Mouse (Mus musculus) MEL (cell line): ENCODE data around the gene Wbp2. TPM values are rescaled to one million over a fixed set of nuclear protein-coding genes. Genes with fewer than 3 reads are reported as not detected.
A peak's percentile ranks its signal among the peaks of the same experiment; 100 is the strongest.

ENCODE experiments used
- DNase-seq: peaks from one replicate; pipeline ENCODE4 v3.0.0; 2011; ENCODE audit warnings: low read depth, low spot score
- H3K27ac ChIP-seq: 2 replicates; pipeline ENCODE4 v1.5.1; 2012; ENCODE audit warnings: low read depth, mild to moderate bottlenecking, control low read depth, low read length, moderate library complexity; ENCODE audit not compliant: control insufficient read depth
- H3K27me3 ChIP-seq, 2 experiments: fragments of 150-350 bp in 1 of 2; sonication (generic) in 1 of 2; 2 replicates each; pipeline ENCODE4 v1.6.1; 2012; ENCODE audit warnings: low read length in 2 of 2, mild to moderate bottlenecking in 2 of 2, improper control_type of control experiment in 1 of 2, moderate library complexity in 1 of 2; ENCODE audit not compliant: insufficient read depth in 2 of 2, control insufficient read depth in 1 of 2
- H3K36me3 ChIP-seq, 2 experiments: 2 replicates each; pipeline ENCODE4 v1.6.1; 2012 to 2014; ENCODE audit warnings: low read length in 2 of 2, improper control_type of control experiment in 1 of 2, inconsistent platforms in 1 of 2, mild to moderate bottlenecking in 1 of 2; ENCODE audit not compliant: insufficient read depth in 2 of 2, control insufficient read depth in 1 of 2
- H3K4me1 ChIP-seq, 2 experiments: fragments of 150-350 bp in 1 of 2; sonication (generic) in 1 of 2; 2 replicates each; pipeline ENCODE4 v1.6.1; 2012; ENCODE audit warnings: low read length in 2 of 2, improper control_type of control experiment in 1 of 2, mild to moderate bottlenecking in 1 of 2; ENCODE audit not compliant: insufficient read depth in 2 of 2, control insufficient read depth in 1 of 2
- H3K4me3 ChIP-seq, 2 experiments: fragments of 150-350 bp in 1 of 2; sonication (generic) in 1 of 2; 2 replicates each; pipeline ENCODE4 v1.5.1; 2012; ENCODE audit warnings: low read depth in 2 of 2, low read length in 2 of 2, mild to moderate bottlenecking in 2 of 2, moderate library complexity in 2 of 2, control low read depth in 1 of 2, improper control_type of control experiment in 1 of 2; ENCODE audit not compliant: control insufficient read depth in 1 of 2, insufficient read depth in 1 of 2
- H3K79me2 ChIP-seq: 2 replicates; pipeline ENCODE4 v1.6.1; 2012; ENCODE audit warnings: mild to moderate bottlenecking, low read length, moderate library complexity; ENCODE audit not compliant: control insufficient read depth, poor library complexity, insufficient read depth
- H3K9ac ChIP-seq: 2 replicates; pipeline ENCODE4 v1.6.1; 2012; ENCODE audit warnings: low read depth, mild to moderate bottlenecking, control low read depth, low read length, moderate library complexity; ENCODE audit not compliant: control insufficient read depth, poor library complexity, severe bottlenecking
- H3K9me3 ChIP-seq: fragments of 150-350 bp; sonication (generic); replicated peaks from 2 replicates; pipeline ENCODE4 v1.6.1; 2012; ENCODE audit warnings: mild to moderate bottlenecking, low read length, improper control_type of control experiment, moderate library complexity; ENCODE audit not compliant: insufficient read depth
- CHD2 ChIP-seq: IDR thresholded peaks from 2 replicates; pipeline ENCODE4 v1.6.1; 2011; ENCODE audit warnings: low read length, improper control_type of control experiment
- ETS1 ChIP-seq: IDR thresholded peaks from 2 replicates; pipeline ENCODE4 v1.6.1; 2012; ENCODE audit warnings: low read depth, mild to moderate bottlenecking, inconsistent platforms, low read length, improper control_type of control experiment, moderate library complexity
- GABPA ChIP-seq: IDR thresholded peaks from 2 replicates; pipeline ENCODE4 v1.6.1; 2012; ENCODE audit warnings: low read depth, mild to moderate bottlenecking, inconsistent platforms, low read length, improper control_type of control experiment, moderate library complexity
- HCFC1 ChIP-seq: IDR thresholded peaks from 2 replicates; pipeline ENCODE4 v1.6.1; 2012; ENCODE audit warnings: low read depth, mild to moderate bottlenecking, inconsistent platforms, low read length, improper control_type of control experiment, moderate library complexity
- JUND ChIP-seq: IDR thresholded peaks from 2 replicates; pipeline ENCODE4 v1.6.1; 2011; ENCODE audit warnings: low read depth, mild to moderate bottlenecking, improper control_type of control experiment, low read length
- MXI1 ChIP-seq: IDR thresholded peaks from 2 replicates; pipeline ENCODE4 v1.6.1; 2011; ENCODE audit warnings: mild to moderate bottlenecking, low read depth, low read length, improper control_type of control experiment
- MYB ChIP-seq: IDR thresholded peaks from 2 replicates; pipeline ENCODE4 v1.6.1; 2011; ENCODE audit warnings: mild to moderate bottlenecking, low read depth, low read length, improper control_type of control experiment
- MYC ChIP-seq: IDR thresholded peaks from 2 replicates; pipeline ENCODE4 v1.6.1; 2011; ENCODE audit warnings: low read depth, mild to moderate bottlenecking, low read length, improper control_type of control experiment, moderate library complexity
- POLR2AphosphoS2 ChIP-seq: IDR thresholded peaks from 2 replicates; pipeline ENCODE4 v1.6.1; 2011; ENCODE audit warnings: low read length, improper control_type of control experiment
- POLR2AphosphoS5 ChIP-seq: IDR thresholded peaks from 2 replicates; pipeline ENCODE4 v1.6.1; 2012; ENCODE audit warnings: low read depth, borderline replicate concordance, mild to moderate bottlenecking, inconsistent platforms, low read length, moderate library complexity, mixed read lengths
- SIN3A ChIP-seq: IDR thresholded peaks from 2 replicates; pipeline ENCODE4 v1.6.1; 2012; ENCODE audit warnings: low read length, improper control_type of control experiment, inconsistent platforms
- TBP ChIP-seq: IDR thresholded peaks from 2 replicates; pipeline ENCODE4 v1.8.0; 2011; ENCODE audit warnings: low read depth, low read length, improper control_type of control experiment
- UBTF ChIP-seq: IDR thresholded peaks from 2 replicates; pipeline ENCODE4 v1.6.1; 2012; ENCODE audit warnings: low read depth, mild to moderate bottlenecking, inconsistent platforms, low read length, improper control_type of control experiment, moderate library complexity, borderline replicate concordance; ENCODE audit not compliant: insufficient read depth
- USF1 ChIP-seq: IDR thresholded peaks from 2 replicates; pipeline ENCODE4 v1.6.1; 2014; ENCODE audit warnings: low read depth, mild to moderate bottlenecking, inconsistent platforms, low read length, improper control_type of control experiment, moderate library complexity
- ZNF384 ChIP-seq: IDR thresholded peaks from 2 replicates; pipeline ENCODE4 v1.6.1; 2012; ENCODE audit warnings: low read depth, mild to moderate bottlenecking, inconsistent platforms, low read length, improper control_type of control experiment
- polyA plus RNA-seq, 2 experiments: library from polyadenylated mRNA; stranded (reverse) in 1 of 2; unstranded in 1 of 2; fragments of >175 nt in 1 of 2; fragments of >200 nt in 1 of 2; gene quantifications; 2 replicates each; pipeline versions ENCODE4 v1.2.1 to v1.2.4; 2012; ENCODE audit warnings: low replicate concordance in 2 of 2, low read depth in 1 of 2; ENCODE audit not compliant: insufficient read length in 2 of 2, insufficient read depth in 1 of 2, missing spikeins in 1 of 2
- total RNA-seq: library from RNA; depleted of rRNA; stranded (reverse); fragments of 300-350 nt; gene quantifications from 2 replicates; pipeline ENCODE4 v1.2.3, GENCODE M21; 2012

The Wbp2 gene
- total and polyA plus RNA-seq, 3 experiments = 16.5 to 75.8 TPM; not detected in 1

DNA sequence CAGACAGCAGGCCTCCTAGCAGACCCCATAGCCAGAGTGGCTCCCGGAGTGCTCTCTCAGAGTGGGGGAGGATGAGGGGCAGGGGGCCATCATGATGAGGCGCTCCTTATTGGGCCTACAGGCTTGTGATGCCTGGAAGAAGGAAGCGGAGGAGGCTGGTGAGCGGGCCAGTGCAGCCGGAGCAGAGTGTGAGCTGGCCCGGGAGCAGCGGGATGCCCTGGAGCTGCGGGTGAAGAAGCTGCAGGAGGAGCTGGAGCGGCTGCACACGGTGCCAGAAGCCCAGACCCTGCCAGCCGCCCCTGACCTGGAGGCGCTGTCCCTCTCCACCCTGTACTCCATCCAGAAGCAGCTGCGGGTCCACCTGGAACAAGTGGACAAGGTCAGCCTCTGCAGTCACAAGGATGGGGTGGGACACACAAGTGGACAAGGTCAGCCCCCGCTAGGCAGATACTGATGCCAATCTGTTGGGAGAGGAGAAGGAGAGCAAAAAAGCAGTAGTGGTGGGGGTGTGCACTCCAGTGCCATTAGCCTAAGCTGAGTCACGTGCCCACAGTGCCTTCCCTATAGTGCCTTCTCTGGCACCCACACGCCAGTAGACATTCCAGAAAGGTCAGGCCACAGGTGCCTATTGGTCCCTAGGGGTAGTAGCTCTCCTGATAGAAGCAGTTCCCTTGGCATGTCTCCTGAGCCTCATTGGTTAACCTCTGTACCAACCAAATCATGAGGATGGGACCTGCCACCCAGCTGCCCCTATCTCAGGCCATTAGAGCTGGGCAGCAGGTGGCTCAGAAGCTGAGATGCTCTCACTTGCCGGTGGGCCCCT is 27.7 kb downstream of the Wbp2 start:
- no peak for DNase-seq
- no peaks in the 10 kb centered on the region for H3K9me3 ChIP-seq
- no peak overlapping the region for H3K9ac ChIP-seq
- TF ChIP-seq POLR2AphosphoS5 (no peak), POLR2AphosphoS2 (no peak), MYB (no peak), MXI1 (no peak), SIN3A (no peak), TBP (no peak), HCFC1 (no peak), USF1 (no peak), CHD2 (no peak)
- peaks cover 16 to 33% of the 10 kb centered on the region in 2 experiments for H3K4me1 ChIP-seq
- H3K27ac ChIP-seq = no peak overlapping the region
- H3K79me2 ChIP-seq = no peaks in the 10 kb centered on the region
- no peak overlapping the region for H3K4me3 ChIP-seq
- H3K27me3 ChIP-seq = no peaks in the 10 kb centered on the region
- H3K36me3 ChIP-seq = peaks cover 23 to 26% of the 10 kb centered on the region in 2 experiments

GRCm38 (mm10) chr11:116058022-116058614 is 28.7 kb downstream of the Wbp2 start:
- peak overlapping the region; percentile 75 for H3K27ac ChIP-seq

More at GRCm38 (mm10) chr11:116058022-116058614, 28.7 kb downstream of the Wbp2 start:
- peak; percentile 56 for DNase-seq
- TF ChIP-seq ETS1 (0 out of 2 replicates have a peak, but pooled peaks have one; percentile 32), JUND (no peak), GABPA (no peak), UBTF (0 out of 2 replicates have a peak, but pooled peaks have one; percentile 50), MYC (no peak), ZNF384 (no peak), USF1 (no peak), POLR2AphosphoS2 (peak; percentile 19; the same call in 1 of the 2 replicates)
- H3K27me3 ChIP-seq = no peaks in the 10 kb centered on the region
- H3K9ac ChIP-seq = peak overlapping the region; percentile 22
- peaks cover 21 to 43% of the 10 kb centered on the region in 2 experiments for H3K4me1 ChIP-seq
- peaks cover 24 to 34% of the 10 kb centered on the region in 2 experiments for H3K36me3 ChIP-seq
- no peak overlapping the region for H3K4me3 ChIP-seq
- H3K9me3 ChIP-seq = no peaks in the 10 kb centered on the region
- H3K79me2 ChIP-seq = no peaks in the 10 kb centered on the region
